Mouse (Mus musculus) neutrophil, adult 5-6 weeks (primary cell): ENCODE results near the gene Nxf3. TPM values are rescaled to one million over a fixed set of nuclear protein-coding genes. Genes with fewer than 3 reads are reported as not detected.
"Not testable (repeated sequence)": the region's sequence is repeated elsewhere in the genome, so short reads cannot be mapped to it uniquely, and the experiment has no call there.

Experiments used
- ATAC-seq: fragments of 151-379, 151-347 bp; 2 replicates; pipeline ENCODE4 v1.8.0; 2017; ENCODE audit warnings: mild to moderate bottlenecking, moderate TSS enrichment; ENCODE audit not compliant: insufficient number of reproducible peaks, poor library complexity, low FRiP score, severe bottlenecking; ENCODE audit errors: extremely low read depth
- total RNA-seq: library from RNA; stranded (forward); fragments of 200-1000 nt; gene quantifications from 2 replicates; pipeline ENCODE4 v1.2.3, GENCODE M21; 2017

Gene Nxf3
- not detected in 2 replicates for total RNA-seq

DNA sequence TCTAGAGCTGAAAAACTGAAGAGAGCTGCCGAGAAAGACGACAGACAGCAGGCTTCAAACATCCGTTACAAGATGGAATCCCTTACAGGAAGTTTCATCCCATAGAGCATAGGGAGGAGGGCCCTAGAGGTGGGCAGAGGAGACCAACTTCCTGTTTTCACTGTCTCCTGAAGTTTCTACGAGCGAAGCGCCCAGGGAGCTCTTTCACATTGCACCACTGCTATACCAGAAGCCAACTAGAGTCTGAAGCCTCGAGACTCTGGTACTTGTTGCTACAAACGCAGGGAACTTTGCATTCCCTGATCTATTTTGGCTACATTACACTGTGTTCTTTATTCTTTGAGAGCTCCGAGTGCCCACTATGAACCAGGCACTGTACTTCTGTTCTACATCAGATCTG, at the start of gene Nxf3:
Gene Nxf3, minus strand, starts transcription at position 101 of the 400 bp plus-strand sequence.
- no peak for ATAC-seq

DNA sequence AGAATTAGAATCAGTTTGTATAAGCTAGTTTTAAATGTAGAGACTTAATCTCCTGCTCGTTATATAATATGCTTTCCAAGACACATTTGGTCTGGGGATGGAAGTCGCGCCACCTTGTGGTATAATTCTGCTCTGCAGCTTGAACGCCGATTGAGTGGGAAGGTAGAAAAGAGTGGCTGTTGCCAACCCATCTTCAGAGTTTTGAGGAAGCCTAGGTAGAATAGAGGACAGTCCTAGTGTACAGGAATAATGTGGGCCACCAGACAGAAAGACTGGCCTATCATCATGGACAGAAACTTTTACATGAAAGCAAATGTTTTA, 42.6 kb upstream of the Nxf3 start:
- ATAC-seq: no peak

DNA sequence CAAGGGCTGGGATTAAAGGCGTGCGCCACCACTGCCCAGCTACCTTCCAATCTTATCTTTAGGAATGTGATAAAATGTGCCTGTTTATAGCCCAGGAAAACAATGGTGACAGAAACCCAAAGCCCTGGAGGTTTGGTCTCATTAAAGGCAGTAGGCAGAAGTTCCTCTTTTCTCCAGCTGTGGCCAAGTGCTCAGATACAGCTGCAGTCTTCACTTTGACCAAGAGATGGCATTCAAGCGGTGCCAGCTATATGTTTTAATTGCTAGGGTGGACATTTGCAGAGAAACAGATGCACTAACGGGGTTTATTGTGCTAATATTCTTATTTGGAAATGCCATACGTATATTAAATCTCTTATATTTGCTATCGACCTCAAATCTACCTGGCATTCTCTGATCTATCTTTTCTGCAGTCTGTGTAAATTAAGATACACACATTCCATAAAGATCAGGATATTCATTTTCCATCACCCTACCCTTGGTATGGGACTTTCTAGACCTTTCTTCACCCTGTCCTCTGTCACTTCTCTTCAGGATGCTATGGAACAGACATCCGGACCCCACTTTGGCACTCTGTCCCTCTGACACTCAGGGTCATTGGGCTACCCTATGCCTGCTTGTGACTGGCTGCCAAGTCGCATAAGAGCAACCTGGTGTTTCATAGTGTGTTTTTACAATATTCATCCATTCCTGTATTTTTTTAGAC, 42.1 kb upstream of the Nxf3 start:
- ATAC-seq: no peak

DNA sequence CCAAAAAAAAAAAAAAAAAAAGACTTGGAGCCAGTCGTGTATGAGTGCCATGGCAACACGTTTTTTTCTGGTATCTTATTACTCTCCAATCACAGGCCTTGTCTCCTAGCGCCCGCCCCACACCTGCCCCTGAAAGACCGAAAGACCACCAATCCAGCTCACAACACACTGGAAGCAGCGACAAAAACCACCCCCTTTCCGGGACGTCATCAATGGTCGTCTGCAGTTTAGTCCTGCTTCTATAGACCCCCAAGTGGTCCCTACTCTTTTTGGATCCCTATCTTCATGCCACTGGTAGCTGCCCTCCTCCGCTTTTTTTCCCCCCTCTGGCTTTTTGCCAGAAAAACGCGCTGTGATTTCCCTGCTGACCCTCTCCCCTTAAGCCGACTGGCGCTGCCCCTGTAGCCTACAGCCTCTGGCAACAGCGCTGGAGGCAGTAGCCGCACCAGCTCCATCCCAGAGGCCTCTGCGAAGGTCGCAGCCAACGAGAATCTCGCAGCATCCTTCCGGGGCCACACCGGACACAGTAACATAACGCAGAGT, 30.4 kb upstream of the Nxf3 start:
- ATAC-seq: no peak

DNA sequence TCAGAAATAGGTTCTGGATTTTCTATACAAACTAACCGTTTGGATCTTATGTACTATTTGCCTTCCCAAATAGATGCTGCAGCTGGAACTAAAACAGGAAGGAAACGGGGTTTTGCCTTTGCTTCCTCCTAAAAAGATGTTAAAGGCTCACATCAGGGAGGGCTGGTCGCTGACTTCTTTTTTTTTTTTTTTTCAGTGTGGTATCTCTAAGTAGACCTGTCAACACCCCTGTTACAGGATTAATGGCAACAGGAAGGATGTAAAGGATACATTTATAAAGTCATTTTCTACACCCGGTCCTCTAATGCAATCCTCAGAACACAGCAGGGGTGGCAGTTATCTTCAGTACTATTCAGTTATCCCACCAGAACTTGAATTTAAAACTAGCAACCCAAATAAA, 30.0 kb upstream of the Nxf3 start:
- no peak for ATAC-seq

DNA sequence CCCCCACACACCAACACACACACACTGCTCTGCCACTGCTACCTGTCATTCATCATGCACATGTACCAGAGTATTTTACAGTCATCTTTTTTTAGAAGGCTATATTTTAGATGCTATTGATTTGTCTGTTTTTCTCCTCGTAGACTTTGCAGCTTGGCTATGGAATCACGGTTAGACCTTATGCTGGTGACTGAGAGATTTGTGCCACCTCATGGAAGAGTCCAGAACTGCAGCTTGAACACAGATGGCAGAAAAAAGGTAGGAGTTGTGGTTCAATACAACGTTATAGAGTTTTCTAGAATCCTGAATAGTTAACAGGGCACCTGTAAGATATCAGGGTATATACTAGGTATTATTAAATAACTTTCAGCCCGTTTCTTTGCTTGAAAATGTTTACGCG, 22.9 kb upstream of the Nxf3 start:
- ATAC-seq: no peak

DNA sequence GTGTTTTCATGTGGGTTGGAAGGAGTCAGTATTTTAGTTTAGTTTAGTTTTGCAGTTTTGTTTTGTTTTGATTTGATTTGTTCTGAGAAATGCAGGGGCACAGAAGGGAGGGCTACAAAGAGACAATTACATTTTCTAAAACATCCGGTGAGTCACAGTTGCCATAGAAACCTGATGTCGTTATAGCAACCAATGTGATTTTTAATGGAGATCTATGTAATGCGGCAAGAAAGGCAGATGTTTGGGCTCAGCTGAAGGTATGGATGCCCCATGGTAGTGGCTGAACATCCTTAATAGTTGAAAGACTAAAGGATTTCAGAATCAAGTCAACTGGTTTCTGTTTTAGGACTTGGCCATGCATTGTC, 19.7 kb upstream of the Nxf3 start:
- no peak for ATAC-seq

DNA sequence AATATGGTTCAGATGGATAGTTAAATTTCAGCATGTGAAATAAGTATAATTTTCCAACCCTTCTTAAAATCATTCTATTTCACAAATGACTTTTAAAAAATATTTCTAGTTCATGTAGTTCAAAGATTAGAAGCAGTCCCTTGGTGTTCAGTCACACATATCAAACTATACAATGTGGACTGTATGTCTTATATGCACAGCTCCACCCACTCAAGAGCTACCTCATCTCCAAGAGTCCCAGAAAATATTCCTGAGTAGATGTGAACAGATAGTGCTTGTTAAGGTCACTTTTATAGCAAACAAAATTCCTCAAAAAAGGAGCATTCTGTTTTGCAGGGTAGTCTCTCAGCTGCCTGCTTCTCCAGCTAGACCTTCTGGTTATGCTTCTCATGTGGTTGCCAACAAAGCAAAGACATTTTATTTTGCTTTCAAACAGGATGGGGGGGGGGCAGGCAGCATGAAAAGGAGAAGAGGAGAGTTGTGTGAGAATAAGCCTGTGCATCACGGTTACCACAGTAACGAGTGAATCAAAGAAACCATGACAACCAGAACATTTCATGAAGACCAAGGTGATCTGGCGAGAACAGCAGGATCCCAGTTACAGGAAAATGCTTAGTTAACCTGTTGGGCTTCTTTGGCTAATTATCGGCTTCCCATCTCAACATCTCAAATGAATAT, 19.1 kb upstream of the Nxf3 start:
- ATAC-seq: no peak

DNA sequence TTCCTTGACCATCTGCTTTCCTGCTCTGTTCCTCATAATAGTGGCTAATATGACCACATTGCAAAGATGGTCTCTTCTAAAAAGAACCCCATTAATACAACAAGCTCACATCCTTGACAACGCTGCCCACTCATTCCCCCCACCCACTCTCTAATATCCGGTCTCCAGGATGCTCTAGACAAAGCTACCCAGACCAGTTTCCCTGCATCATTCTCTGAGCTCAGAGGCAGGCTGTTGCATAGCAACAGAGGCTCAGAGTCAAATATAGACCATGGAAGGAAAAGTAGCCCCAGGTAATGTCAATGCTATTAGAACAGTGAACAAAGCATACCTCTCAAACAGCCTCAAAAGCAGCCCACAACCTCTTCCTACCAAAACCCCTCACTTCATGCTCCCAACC, 9.4 kb upstream of the Nxf3 start:
- ATAC-seq: no peak

DNA sequence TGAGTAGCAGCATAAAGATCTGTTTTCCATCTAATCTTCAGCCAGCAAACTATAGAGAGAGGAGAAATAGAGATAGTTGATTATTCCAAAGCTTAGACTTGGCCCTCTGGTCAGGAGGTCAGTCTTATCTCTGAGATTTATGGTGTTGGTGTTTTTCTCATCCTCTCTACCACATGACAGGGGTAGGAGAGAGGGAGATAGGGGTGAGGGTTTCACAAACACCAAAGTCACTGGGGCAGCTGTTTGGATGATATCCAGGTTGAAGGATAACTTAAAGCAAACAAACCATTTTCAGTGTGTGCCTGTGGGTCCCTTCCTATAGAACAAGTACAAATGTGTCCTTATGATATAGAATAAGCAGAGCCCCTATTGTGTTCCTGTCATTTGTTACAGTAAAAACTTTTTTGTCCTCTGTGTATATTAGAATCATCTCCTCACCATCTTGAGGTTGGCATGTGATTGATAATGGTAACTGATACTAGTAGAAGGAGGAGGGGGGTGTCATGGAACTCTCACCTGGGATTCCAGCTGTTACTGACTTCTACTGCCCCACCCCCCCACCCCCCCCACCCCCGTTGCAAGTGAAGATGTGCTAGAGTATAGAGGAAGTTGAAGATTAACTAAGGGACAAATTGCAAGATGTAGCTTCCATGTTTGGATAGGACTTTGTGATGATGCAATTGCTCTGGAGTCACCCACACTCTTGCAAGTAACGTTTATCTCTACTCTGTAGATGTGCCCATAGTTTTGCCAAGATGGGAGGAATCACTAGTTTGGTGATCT, 7.6 kb upstream of the Nxf3 start:
- ATAC-seq: no peak

DNA sequence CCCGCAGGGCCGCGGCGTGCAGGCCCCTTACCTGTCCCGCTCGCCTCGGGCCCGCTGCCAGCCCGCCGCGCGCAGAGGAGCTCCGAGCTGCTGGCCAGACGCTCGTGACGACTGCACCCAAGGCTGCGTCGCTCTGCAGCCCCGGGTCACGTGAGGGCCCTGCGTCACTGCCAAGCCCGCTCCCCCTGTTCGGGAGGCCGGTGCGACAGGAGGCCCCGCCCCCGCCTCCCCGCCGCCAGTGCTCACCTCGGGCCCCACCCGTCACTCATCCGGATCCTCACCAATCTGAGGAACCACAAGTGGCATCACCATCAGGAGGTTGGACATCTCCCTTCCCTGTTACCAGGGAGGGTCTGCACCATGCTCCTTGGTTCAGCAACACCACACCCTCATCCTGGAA, 17.0 kb downstream of the Nxf3 start, which contains the start of gene Bex2:
Gene Bex2, minus strand, starts transcription at position 217 of the 400 bp plus-strand sequence.
- peak; percentile 30; the same call in 1 of the 2 replicates for ATAC-seq

DNA sequence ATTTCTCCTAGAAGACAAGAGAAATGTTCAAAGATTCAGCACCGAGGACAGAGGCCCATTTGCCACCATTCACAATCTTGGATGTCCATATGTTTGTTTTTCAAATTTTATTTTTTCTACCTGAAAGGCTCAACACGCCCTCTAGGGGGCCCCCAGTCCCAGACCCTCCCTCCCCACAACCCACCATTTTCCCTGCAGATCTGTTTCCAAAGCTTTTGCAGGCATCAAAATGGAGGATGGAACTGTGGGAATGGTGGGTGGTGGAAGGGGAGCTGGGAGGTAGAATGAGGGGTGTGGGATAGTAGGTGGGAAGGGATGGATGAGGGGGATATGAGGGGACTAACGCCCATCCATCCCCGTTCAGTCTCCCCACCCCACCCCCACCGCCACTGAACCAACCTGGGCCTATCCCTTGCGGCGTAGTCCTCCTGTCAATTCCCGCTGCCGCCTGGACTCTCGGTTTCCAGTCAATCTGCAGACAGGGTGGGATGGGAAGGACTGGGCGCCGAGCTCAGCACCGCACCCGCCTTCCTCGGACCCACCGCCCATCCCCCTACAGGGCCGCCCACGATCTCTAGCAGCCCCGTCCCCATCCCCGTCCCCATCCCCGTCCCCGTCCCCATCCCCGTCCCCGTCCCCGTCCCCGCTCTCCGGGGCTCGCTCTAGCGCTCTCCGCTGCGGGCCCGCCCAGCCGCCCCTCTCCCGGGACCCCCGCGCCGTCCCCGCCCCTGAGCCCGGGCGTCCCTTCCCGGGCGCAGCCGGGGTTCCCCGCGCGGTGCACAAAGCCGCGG, 17.7 kb downstream of the Nxf3 start:
- not testable (repeated sequence) for ATAC-seq

DNA sequence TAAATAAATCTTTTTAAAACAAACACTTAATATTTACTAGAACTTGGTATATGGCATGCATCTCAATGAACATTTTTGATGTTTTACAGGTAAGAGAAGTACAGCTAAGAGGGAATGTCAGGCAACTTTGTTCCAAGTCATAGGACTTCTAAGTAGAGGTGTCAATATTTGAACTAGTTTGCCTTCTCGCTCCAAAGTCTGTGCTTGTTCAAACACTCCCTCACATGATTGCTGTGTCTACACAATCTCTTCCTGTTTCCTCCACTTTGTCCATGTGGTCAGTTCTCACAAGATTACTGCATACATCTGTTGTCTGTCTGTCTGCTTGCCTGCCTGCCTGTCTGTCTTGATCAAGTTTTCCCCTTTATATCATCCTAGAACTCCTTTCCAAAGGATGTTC, 24.4 kb downstream of the Nxf3 start:
- no peak for ATAC-seq

DNA sequence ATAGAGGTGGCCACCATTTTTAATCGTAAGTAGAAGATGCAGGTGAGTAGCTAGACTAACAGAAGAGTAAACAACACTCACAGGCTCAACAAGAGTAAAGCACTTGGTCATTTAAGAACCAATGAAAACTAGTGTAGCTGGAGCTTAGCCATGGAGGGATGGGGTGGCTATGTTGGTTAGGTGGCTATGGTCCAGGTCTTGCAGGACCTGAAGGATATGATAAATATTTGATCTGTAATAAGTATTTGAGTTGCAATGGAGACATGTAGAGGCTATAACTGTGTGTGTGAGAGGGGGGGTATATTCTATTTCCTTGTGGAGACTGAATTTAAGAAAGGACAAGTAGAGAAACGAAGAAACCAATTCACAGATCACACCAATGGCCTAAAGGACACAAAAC, 33.8 kb downstream of the Nxf3 start:
- ATAC-seq: no peak

DNA sequence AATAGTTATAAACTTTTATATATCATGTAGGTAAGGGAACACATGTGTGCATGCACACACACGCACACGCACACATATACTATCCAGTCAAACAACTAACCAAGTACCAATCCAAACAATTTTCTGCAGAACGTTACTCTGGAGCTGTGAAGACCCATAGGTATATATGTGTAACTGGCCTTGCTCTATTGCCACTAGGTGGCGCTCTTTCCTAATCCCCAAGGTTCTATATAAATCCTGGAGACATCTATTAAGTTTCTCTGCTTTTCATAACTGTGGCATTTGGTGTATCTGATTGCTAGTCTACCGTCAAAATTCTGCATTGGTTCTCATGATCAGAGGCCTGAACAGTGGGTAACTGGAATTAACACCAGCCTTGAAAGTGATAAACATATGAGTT, 37.5 kb downstream of the Nxf3 start:
- ATAC-seq: no peak

DNA sequence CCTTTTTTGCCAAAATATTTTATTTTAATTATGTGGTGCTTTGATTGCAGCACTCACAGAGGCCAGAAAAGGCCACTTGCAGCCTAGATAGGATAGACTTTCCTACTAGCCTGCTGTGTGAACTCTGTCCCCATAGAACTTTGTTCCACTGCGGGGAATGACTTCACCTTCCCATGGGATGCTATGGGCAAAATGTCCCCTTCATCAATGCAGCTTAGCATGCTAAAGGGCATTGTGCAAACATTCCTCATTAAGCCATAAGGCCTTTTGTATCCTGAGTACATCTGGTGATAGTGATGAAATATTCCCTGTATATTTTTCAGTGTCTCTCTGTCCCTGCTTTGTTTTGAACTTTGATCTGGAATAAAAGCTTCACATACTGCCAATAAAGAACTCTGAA, 41.3 kb downstream of the Nxf3 start:
- ATAC-seq: no peak

DNA sequence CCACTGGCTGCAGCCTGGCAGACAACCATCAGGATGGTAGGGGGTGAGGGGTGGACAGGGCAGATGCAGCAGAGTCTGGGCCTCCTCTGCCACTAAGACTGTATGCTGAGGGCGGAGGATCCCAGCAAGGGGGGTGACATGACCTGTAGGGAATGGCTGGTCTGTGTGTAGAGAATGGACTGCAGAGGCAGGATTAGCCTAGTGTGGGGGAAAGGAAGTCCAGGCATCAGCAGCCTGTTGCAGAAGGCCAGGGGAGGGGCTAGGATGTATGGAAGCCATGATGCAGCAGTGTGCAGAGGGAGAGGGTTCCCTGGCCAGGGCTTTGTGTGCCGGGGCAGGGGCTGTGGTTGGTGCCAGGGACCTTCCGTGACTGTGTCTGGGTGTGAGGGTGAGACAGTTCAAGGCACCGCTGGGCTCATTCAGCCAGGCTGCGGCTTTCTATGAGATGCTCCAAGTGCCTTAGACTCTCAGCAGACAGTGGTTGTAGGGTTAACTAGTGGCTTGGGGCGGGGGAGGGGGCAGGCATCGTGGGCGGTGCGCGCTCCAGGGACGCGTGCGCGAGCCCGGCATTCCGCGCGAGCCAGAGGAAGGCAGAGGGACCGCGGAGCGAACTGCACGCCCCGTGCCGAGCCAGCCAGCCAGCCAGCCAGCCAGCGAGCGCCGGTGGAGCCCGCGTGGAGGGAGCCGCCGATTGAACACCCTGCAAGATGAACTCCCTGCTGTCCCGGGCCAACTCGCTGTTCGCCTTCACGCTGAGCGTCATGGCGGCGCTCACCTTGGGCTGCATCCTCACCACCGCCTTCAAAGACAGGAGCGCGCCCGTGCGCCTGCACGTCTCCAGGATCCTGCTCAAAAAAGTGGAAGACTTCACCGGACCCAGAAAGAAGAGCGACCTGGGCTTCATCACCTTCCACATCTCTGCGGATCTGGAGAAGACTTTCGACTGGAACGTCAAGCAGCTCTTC, 52.0 kb downstream of the Nxf3 start, which contains the start of gene Arxes1:
Gene Arxes1, plus strand, starts transcription at position 569 of the 965 bp plus-strand sequence.
- not testable (repeated sequence) for ATAC-seq

DNA sequence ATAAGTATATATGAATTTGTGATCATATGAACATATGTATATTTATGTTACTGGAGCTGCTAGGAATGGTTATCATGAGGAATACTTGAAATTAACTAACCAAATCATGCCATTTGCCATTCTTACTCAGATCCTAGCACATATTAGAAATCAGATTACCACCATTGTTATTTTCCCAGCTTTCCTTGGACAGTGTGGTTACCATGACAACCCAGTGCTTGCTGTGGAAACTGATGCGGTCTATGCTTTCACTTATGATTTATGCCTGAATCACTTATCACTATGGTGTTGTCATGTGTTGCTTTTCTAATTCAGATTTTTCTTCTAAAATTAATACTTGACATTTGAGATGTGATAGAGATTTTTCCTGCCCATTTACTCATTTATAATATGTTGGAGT, 54.7 kb downstream of the Nxf3 start:
- ATAC-seq: no peak
